Mouse (Mus musculus) cerebellum, postnatal 25 days (tissue): ENCODE measurements around the gene Anapc4.

Source experiments
- DNase-seq, 2 experiments: peaks; one replicate each; pipeline ENCODE4 v3.0.0; 2021; ENCODE audit warnings: mixed read lengths in 2 of 2

Anapc4 gene

DNA sequence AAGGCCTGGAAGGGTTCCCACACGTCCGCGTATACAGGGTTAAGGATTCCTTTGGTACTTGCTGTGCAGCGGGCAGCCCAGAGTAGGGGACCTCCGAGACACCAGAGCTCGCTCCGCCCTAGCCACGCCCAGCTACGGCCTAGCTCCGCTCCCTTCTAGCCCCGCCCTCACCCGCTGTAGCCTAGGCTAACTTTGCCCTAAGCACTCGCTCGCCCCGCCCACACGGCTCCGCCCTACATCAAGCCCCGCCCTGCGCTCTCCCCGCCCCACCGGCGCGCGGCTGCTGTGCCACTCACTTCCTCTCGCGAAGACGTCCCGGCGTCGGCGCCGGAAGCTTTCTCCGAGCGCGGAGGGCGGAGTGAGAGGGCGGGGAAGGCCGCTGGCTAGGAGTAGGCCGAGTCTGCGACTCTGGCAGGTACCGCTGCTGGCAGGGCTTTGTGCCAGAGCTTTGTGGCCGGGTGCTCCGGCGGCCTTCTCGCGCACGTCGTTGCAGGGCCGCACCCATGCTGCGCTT lies at the start of gene Anapc4:
TSS of gene Anapc4 (plus strand) at position 252 of the 514 bp plus-strand sequence.
- peak; percentile 99 to 100 for DNase-seq

DNA sequence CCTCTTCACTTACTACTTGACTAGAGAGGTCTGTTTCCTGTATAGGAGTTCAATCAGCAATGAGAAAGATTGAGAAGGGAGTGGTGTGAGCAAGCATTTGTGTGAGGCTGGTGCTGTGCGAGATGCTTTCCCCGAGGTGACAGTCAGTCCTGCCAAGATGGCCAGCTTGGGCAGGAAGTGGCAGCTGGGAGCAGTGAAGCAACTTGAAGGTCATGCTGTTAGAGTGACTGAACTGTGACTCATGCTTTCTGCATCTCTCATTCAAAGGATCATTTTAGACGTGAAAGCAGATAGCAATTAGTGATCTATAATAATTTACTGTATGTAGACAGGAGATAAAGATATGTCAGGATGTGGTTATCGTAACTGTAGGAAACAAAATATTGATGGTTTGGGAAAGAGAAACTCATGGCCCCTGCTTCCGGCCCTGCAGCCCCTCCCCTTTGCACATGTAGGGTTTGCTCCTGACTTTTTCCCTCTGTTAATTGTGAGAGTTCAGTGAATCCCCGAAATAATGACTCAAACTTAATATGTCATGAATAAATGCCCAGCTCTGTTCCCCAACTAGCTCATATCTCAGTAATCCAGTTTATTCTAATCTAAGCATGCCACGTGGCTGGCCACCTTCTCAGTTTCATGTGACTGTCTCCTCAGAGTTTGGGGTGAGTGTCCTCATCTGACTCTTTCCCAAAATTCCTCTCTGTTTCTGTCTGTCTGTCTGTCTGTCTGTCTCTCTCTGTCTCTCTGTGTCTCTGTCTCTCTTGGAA lies 47.1 kb upstream of the Anapc4 start:
- DNase-seq, result no peak

DNA sequence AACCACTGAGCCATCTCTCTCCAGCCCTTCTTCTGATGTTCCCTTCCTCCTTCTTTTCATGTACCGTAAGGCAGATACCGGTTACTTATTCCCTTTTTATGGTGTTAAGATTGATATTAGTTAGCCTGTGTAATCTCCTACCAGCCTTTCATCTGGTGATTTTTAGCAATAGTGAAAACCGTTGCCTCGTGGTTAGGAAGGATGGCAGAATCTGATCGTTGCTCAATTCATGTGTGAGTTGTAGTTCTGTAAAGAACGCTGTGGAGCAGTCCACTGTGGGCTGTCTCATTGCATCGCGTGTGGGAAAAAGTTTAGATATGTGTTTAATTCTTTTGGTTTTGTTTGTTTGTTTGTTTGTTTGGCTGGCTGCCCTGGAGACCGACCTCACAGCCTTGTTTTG lies 40.6 kb upstream of the Anapc4 start:
- DNase-seq, result no peak

DNA sequence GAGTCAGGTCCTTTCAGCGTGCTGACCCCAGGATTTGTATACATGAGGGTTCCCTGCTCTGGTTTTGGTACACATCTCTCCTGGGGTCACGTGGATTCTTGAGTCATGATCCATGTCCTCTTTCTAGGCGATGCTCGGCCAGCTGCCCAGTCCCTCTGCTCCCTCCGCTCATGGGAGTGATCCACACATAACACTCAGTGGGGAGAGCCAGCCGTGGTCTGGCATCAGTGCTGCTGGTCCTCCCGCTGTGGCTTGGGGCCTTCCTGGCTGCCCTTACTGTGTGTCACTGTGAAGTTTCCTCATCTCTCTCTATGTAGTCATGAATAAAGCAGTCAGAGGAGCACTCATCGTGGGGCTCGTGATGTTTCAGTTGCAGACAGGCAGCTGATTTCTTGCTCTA lies 39.7 kb upstream of the Anapc4 start:
- no peak for DNase-seq

DNA sequence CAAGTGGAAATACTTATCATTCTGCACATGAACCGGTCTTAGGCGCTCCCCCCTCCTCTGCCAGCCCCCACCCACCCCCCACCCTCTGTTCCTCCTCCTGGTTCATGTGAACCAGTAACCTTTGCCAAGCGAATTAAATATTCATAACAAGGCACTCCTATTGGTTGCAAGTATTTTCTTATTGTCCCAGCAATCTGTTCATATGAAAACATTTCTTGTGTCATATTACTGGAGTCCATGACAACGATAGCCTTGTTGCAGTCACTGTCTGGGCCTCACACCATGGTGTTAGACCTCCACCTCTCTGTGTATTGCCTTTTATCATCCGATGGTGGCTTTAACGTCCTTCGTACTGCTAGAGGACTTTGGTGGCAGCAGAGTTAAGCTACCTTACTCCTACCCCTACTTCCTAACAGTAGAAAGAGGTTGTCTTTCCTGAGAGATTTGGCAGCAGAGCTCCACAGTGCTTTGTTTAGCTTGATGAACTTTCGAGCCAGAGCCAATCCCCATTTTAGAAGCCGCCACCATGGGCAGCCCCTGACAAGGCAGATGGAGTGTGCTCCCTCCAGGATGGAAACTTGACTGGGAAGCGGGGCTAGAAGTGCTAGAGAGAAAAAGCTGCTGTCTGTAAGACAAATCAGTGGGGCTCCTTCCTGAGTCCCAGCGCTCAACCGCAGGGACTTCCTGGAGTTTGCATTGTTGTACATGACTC lies 34.4 kb upstream of the Anapc4 start:
- DNase-seq, result no peak

DNA sequence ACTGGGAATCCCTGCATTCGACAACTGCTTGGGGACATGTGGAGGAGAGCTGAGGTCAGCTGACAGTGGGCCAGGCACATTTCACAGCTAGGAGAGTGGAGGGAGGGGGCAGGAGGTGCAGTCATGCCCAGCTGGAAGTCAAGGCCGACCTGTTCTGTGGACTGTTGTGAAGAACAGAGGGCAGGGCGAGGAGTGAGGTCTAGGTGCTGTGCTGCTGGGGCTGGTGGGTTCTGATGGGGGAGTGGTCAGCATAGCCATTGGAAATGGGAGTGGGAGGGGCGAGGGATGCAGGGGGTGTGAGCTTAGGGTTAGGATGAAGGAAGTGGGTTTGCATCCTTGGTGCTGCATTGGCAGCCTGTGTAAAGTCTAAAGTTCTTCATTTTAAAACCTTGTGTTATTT lies 28.0 kb upstream of the Anapc4 start:
- no peak for DNase-seq

DNA sequence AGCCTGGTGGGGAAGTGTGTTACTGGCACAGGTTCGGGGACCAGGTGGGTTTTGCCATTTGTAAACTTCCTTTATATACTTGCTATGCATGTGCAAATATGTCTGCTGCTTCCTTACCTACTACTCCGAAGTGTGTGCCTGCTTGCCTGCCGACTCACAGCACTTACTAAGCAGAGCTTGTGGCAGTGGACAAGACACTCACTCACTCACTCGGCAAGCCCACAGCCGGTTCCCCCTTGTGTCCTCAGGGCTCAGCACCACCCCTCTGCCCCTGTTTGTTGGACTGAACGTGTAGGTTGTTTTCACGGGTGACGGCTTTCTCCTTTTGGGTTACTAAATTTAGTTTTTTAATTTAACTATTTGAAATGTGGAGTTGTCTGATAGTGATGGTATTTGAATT lies 27.5 kb upstream of the Anapc4 start:
- DNase-seq, result no peak

DNA sequence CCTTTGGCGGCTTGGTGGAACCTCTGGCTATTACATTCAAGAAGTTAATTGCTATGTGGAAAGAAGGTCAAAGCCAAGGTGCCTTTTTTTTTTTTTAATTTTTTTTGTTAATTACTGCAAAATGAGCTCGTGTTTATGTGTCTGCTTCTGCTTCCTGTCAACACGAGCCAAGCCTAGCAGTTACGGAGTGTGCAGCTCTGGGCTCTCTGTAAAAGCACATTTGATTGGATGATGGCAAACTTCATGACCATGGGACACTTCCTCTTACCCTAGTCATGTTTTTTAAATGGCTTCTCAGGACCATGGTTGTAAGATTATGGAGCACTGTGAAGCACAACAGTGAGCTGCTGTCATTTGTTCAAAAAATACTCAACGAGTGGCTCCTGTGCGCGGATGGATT lies 26.8 kb upstream of the Anapc4 start:
- DNase-seq, result no peak

DNA sequence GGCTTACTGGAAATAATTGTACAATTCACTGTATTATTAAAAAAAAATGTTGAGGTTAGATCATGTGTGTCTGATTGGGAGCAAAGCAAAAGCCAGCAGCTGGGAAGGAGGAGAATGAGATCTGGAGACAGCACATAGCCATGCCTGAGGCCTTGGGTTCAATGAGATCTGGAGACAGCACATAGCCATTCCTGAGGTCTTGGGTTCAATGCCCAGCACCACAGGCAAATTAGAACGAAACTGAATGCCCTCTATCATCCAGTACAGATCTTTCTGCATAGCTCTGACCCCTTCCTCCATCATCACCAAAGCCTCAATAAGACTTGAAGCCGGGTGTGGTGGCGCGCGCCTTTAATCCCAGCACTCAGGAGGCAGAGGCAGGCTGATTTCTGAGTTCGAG lies 23.4 kb upstream of the Anapc4 start:
- DNase-seq, result no peak

DNA sequence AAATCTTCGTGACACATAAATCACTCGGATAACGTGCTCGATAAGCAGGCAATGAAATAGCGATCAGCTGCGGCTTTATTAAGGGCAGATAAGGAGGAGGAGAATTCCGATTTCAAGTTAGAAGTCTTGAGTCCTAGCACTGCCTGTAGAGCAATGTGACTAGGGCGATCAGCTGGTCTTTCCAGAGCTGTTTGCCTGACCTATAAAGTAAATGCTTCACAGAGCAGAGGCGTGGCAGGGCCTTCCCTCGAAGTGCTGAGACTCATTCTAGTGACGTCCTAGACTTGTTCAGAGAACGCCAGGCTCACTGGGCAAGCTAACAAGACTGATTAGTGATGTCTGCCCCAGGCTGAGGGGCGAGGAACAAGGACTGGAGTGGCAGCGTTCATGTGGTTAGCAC lies 22.8 kb upstream of the Anapc4 start:
- DNase-seq, result no peak

DNA sequence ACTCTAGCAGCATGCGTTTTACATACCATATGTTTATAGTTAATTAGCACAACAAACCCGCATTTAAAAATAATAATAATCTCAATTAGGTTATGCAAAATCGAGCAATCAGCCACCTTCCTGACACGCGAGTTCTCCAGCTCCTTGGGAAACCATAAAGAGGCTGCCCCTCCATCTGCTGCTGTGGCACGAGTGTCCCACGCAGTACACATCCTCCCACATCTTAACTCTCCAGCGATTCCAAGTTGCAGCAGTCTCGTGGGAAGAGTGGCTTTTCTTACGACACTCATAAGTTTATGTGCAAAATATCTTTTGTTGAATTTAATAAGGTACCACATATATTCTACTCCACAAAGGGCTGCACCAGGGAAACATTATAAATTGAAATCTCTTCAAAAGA lies 21.4 kb upstream of the Anapc4 start:
- no peak for DNase-seq

DNA sequence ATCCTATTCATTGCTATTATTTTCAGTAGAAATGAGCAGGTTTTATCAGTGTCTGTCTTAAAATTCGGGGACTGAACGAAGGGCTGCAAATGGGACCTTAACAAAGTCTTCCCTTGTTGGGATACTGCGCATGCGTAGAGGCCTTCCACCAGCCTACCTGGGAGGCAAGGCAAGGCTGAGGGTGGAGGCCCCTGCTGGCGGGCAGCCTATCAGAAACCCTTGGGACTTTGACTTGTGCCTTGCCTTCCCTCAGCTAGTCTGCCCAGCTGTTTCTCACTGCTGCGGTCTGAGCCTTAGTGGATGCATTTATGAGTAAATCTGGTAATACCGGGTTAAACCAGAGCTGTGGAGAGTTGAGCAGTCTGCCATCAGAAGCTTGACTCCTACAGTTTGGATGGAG lies 20.5 kb upstream of the Anapc4 start:
- DNase-seq, result no peak

DNA sequence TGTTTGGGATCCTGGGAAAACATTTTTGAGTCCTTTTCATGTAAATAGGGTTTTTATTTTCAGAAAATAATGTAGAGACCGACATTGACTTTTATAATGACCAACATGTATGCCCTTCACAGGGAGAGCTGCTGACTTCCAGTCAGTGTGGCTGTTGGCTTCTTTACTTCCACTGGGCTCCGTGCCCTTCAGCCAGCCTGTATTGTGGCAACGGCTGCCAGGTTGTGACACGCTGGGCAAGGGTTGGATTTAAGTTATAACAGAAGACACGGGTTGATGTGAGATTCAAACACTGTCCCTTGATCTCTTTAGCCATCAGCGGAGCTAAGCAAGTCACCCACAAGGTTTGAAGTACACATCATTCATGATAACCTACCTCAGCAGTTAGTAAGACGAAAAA lies 15.1 kb upstream of the Anapc4 start:
- peak in 1 of 2 experiments; percentile 21 for DNase-seq

DNA sequence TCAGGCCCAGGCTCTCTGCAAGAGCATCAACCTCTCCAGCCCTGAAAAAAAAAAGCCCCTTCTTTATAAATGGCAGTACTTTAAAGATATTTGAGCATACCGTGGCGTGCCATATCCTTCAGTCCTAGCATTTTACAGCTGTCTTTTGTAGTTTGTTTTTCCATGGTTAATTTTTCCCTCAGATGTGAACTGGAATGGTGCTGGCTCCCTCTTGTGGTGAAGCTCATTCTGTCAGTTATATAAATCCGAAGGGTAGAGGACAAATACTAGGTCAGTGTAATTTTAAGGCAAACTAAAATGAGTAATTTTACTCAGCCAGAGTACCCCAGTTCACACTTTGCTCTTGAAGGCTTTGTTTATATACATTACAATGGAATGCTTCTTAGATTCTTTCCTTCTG lies 12.1 kb upstream of the Anapc4 start:
- peak; percentile 22 to 62 for DNase-seq

DNA sequence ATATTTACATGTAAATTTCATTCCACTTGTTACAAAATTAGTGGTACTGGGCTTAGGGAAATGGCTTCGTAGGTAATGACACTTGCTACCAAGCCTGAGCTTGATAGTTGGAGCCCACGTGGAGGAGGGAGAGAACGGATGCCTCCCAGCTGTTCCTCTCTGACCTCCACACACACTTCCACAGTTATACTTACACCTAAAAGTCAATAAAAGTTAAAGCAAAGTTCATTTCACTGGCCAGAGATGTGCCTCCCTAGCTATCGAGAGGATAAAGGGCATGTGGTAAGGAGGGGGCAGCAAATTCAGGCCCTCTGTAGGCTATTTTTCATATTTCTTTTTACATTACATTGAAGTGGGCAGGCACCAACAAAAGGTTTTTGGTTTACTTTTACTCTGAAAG lies 5.9 kb upstream of the Anapc4 start:
- DNase-seq, result no peak

DNA sequence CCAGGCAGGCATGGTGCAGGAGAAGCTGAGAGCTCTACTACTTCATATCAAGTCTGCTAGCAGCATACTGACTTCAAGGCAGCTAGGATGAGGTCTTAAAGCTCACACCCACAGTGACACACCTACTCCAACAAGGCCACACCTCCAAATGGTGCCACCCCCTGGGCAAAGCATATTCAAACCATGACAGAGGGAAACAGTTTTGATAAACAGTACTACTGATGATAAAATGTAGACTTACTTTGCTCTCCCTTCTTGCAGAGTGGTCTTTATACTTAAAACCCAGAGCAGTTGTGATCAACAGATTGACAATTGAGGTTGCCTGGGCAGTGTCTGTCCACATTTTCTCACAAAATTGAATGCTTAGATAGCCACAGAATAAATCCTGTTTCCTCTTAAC lies 807 bp upstream of the Anapc4 start:
- DNase-seq, result peak in 1 of 2 experiments; percentile 21

DNA sequence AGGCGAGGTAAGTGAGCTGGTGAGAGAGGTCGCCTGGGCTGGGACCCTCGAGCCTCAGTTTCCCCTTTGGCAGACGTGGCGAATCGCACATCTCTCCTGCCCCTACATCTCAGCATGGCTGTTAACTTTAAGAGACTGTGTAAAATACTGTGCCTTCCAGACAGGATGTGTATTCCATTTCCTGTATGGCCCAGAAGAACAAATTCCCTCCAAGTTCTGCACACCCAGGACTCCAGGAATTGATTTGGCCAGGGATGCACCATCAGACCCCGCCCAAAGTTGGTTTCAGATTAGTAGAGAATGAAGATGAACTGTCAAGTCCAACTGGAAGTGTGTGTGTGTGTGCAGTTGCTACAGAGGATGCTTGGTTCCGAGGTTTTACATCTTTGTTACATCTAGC lies 574 bp downstream of the Anapc4 start:
- DNase-seq, result no peak

DNA sequence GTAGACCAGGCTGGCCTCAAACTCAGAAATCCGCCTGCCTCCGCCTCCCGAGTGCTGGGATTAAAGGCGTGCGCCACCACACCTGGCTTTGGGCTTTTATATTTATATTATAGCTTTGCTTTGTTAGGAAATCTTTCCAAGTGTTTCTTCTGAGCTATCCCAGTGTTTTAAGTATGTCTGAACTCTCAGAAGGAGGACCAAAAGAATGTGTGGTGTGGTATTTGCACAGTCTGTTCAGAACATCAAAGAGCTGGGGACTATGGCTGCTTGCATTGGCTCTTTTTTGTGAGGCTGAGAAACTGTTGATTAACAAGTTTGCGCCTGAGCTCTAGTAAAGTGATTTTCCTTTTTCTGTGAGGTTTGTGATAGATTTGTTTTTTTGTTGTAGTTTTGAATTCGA lies 10.5 kb downstream of the Anapc4 start:
- no peak for DNase-seq

DNA sequence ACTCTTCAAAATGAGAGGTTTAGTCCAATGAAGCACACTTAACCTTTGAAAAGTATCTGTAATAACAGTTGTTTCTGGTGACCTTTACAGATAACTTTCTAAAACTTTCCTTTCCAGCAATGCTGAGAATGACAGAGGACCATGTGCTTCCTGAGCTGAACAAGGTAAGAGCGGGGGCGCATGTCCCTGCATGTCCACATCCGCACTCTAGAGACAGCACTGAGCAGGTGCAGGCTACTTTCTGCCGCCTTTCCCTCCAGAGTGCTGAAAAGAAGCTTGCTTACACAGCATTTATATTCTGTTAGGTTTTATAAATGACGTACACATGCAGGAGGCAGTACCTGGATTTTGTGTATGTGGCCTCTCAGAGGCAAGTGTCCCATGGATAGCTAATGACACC lies 21.9 kb downstream of the Anapc4 start:
- DNase-seq, result no peak

DNA sequence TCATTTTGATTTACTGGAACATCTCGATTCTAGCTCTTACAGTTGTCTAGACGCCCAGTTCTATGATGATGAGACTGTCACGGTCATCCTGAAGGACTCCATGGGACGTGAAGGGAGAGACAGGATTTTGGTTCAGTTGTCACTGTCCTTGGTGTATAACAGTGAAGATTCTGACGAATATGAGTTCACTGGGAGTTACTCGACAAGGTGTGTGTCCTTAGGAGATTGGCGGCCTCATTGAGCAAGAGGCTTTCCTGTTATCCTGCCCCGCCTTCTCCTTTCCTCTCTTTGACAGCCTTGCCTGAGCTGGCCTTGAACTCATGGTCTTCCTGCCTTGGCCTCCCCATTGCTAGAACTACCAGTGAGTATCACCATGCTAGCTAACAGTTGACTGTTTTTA lies 30.6 kb downstream of the Anapc4 start:
- DNase-seq, result no peak

DNA sequence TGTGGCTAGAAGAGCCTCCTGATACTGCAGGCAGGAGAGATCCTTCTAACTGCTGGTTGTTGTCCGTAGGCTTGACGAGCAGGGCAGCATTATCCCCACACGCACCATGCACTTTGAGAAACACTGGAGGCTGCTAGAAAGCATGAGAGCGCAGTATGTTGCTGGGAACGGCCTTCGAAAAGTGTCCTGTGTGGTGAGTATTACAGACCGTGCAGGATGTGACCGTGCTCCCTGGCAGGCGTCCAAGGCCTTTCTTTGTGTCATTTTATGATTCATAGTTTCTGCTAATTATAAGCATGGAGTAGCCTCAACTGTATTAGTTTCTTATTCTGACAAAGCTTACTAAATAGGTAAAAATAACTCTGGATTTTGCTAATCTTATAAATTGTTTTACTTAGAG lies 32.0 kb downstream of the Anapc4 start:
- DNase-seq, result peak; percentile 36 to 65

DNA sequence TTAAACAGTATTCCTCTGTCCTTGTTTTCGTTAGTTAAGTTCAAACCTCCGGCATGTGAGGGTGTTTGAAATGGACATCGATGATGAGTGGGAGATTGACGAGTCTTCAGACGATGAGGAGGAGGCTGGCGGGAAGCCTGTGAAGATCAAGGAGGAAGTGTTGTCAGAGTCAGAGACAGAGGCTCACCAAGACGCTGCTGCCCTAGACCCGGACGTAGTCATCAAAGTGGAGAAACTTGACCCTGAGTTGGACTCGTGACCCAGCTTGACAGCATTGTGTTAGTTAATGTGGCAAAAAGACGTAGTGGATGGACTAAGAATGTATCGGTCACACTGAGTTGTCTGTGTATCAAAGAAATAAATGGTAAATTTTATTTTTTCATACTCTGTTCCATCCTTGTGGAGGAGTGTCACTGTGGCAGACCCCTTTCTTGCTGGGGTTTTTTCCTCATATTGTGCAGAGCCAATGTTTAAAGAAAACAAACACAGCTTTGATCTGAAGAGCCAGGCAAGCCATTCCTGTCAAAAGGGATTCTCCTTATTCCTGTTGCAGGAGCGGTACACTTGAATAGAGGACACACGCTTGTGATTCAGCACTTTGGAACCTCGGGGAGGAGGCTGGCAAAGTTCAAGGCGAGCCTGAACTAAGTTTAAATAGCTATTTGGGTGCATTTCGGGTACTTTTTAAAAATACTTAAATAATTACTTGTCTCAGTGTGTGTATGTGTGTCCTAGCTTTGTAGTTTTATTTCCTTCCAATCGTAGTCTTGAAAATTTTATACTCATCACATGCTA lies 32.7 kb downstream of the Anapc4 start:
- no peak for DNase-seq

DNA sequence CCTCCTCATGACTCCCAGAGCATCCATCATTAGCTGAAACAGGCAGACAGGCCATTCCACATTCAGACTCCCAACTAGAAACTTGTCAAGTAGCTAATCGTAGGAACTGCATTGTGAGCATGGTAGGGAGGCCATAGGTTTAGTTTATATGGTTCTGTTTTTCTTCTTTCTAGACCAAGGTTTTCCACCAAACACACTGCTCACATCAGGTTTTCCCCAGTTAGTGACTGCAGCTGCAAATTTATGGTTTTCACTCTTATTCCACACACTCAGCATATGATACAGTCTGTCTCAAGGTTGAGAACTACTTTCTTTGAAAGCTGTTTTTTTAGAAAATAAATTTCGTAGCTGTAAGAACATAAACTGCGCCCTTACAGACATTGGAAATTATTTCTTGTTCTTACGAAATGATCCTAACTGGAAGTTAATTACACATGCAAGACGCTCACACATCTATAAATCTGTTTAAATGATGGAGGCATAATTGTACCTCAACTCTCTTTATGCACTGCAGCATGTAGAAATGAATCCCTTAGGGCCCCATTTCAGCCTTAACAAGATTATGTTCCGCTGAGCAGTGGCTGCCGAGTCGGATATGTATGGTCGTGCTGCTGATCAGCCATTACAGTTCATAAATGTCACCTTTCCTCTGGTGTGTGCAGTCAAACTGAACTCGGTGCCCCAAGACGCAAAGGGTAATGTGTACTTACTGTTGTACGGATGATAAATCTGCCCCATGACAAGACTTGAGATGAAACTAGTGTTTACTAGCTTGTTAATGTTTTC lies 35.3 kb downstream of the Anapc4 start:
- DNase-seq, result no peak
